Mouse (Mus musculus) hematopoietic stem cell, adult 5-6 weeks (primary cell): ENCODE results near the gene Igflr1. TPM values are rescaled to one million over a fixed set of nuclear protein-coding genes. Genes with fewer than 3 reads are reported as not detected.

Source experiments
- ATAC-seq, 2 experiments: fragments of 125-278 bp in 1 of 2; replicated peaks in 1 of 2; 2 replicates each; pipeline ENCODE4 v1.8.0; 2016 to 2017; ENCODE audit warnings: inconsistent platforms in 2 of 2, mild to moderate bottlenecking in 2 of 2, moderate number of reproducible peaks in 2 of 2, low read depth in 1 of 2, moderate TSS enrichment in 1 of 2; ENCODE audit not compliant: low FRiP score in 2 of 2, poor library complexity in 2 of 2, severe bottlenecking in 2 of 2, insufficient read depth in 1 of 2, low TSS enrichment in 1 of 2
- total RNA-seq: library from RNA; stranded (forward); fragments of 172-1452, 232-1000 nt; gene quantifications from 2 replicates; pipeline ENCODE4 v1.2.3, GENCODE M21; 2017

Gene Igflr1
- total RNA-seq, 1 experiment from 2014 or later, result not detected

GRCm38 (mm10) chr7:30551445-30552101, 13.7 kb upstream of the Igflr1 start:
- ATAC-seq, result peak; percentile 58 to 61

- peak; percentile 86 to 92 for ATAC-seq
Measured at GRCm38 (mm10) chr7:30552102-30553020, 12.9 kb upstream of the Igflr1 start, which contains the start of the genes Hspb6 and Proser3. Gene Hspb6, plus strand, starts transcription at chr7:30552178. Gene Proser3, minus strand, starts transcription at chr7:30552299.

GRCm38 (mm10) chr7:30553021-30553589, 12.1 kb upstream of the Igflr1 start:
- ATAC-seq, result no peak

GRCm38 (mm10) chr7:30553810-30554584, 11.2 kb upstream of the Igflr1 start:
- ATAC-seq, result no peak

- ATAC-seq, result no peak
Measured at GRCm38 (mm10) chr7:30556894-30557536, 8.2 kb upstream of the Igflr1 start.

- no peak for ATAC-seq
Measured at GRCm38 (mm10) chr7:30557901-30558514, 7.2 kb upstream of the Igflr1 start.

- ATAC-seq, result no peak
Measured at GRCm38 (mm10) chr7:30558656-30559442, 6.4 kb upstream of the Igflr1 start.

GRCm38 (mm10) chr7:30559443-30559954, 5.7 kb upstream of the Igflr1 start, which contains the start of gene Lin37:
Gene Lin37, minus strand, starts transcription at chr7:30559838.
- peak; percentile 65 to 79 for ATAC-seq

GRCm38 (mm10) chr7:30560296-30560695, 4.9 kb upstream of the Igflr1 start:
- ATAC-seq, result no peak

GRCm38 (mm10) chr7:30562526-30563116, 2.6 kb upstream of the Igflr1 start:
- peak in 1 of 2 experiments; percentile 5; a peak in 1 of 4 replicates for ATAC-seq

GRCm38 (mm10) chr7:30563117-30563905, 1.9 kb upstream of the Igflr1 start, which contains the start of the genes U2af1l4, Gm49396 and Psenen:
Gene U2af1l4, plus strand, starts transcription at chr7:30563301.
Gene Gm49396, plus strand, starts transcription at chr7:30563344.
Gene Psenen, minus strand, starts transcription at chr7:30563627.
- ATAC-seq, result peak; percentile 71 to 75

GRCm38 (mm10) chr7:30563906-30564280, 1.3 kb upstream of the Igflr1 start:
- no peak for ATAC-seq

GRCm38 (mm10) chr7:30566033-30566432, 806 bp downstream of the Igflr1 start:
- ATAC-seq, result no peak

GRCm38 (mm10) chr7:30567555-30567954, 2.3 kb downstream of the Igflr1 start:
- no peak for ATAC-seq
